Mouse (Mus musculus): ENCODE results near the gene Naa35. TPM values are rescaled to one million over a fixed set of nuclear protein-coding genes. Genes with fewer than 3 reads are reported as not detected.

Gene Naa35
- total RNA-seq, 2 experiments from 2014 or later = 91.4 to 92.6 TPM

DNA sequence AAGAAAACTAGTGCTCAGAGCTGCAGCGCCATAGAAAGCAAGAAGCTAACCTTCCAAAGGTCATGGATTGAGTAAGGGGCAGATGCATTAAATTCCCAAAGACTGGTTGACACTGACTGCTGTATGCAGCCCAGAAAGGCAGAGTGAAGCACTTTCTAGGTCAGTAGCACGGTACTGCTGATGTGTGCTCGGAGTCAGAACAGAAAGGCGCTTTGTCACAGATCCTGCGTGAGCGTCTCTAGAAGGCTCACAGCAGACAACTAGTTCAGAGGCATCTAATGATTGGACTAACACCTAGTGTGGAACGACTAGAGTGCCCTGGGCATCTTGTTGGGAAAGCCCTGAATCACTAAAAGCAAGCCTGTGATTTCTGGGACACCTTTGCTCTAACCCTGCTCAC, 52.7 kb downstream of the Naa35 start:
- DNase-seq = no peak

DNA sequence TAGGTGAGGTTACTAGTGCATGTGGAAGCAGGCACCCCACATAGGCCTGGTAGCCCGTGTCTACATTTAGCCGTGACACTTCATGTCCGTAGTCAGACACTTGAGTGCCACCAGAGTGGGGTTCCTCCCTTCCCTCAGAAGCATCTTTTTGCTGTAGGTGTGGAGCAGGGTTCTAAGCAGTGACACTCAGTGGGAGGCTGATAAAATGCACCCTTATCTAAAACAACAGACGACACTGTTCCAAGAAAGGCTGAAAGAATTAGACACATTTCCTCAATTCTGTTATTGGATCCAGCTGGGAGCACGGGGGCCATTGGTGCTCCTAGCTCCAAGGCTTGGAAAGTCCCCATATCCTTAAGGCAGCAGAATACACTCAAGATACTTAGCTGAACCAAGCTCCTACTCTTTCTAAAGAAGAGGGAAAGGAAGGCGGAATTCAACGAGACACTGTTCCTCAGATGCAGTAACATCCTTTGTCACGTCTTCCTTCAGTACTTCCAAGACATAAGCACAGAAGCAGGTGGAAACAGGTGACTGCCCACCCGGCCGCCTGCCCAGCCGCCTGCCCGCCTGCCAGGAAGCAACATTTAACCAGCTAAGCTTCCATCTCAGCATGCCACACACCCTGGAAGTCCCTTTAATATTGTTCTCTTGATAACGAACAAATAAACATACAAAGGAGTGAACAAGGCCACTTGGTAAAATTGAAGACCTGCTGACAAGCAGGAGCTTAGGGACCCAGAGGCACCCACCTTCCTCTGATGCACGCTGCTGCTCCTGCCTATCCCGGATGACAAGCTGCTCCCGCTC, 54.5 kb downstream of the Naa35 start:
- DNase-seq = no peak

DNA sequence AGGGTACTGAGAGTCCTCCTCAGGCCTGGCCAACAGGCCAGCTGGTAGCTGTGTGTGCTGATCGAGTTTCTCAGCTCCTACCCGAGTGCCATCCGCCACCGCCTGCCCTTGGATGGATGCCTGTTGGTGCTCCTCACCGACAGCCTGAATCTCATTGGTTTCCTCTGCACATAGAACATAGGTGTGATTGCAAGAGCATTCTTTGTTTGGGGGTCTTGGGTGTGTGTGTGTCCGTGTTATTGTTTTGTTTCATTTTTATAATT, 55.0 kb downstream of the Naa35 start:
- no peak for DNase-seq

DNA sequence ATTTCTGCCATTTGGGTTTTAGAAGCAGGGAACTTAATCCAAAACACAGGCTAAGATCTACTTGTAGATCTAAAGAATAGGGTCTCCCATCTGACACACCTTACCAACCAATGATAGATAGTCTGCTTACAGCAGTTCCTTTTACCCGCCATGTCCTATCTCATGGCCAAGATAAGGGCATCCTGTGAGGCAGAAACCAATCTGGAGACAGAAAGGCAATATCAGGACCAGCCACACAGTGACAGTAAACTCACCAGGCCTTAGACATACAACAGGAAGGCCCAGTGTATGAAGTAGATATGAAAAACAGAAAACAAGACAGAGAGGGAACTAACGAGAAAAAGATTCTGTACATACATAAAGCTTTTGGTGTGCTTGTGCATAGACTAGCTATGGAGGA, 57.8 kb downstream of the Naa35 start:
- no peak for DNase-seq

DNA sequence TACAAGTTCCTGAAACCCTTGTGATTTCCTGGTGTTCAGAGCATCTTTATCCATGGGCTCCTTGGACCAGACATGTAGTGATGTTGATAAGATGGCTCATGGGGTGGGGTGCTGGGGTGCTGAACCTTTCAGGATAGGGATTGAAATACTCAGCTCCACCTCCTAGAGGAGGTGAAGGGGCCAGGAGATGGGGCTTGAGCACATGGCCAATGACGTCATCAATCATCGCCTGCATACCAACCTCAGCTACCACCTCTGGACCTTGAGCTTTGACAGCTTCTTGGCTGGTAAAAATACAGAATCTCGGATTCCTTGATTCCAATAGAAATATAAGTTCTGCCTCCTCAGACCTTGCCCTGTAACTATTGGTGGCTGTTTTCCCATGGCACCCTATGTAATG, 60.4 kb downstream of the Naa35 start:
- DNase-seq = no peak

DNA sequence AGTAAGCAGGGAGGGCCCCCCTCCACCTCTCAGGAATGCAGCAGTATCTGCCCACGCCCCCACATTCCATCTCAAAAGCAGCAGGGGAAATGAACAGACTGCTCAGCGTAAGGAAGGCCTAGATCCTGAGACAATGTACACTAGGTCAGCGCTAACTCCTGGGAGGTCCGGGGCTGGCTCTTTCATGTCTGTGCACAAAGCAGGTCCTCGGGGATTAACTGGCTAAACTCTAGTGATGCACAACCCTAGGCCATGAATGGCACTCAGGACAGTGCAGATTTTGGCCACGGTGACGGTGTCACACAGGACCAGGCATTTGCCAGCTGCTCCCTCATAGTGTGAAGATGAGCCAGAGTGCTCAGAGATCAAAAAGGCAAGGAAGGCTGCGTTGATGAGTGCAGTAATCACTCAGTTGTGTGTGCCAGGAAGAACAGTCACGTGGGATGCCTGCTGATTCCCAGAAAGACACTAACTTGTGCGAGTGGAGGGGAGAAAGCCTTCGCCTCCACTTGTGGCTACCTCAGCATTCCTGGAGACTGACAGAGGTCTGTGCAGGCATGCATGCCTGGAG, 61.7 kb downstream of the Naa35 start:
- DNase-seq = no peak

DNA sequence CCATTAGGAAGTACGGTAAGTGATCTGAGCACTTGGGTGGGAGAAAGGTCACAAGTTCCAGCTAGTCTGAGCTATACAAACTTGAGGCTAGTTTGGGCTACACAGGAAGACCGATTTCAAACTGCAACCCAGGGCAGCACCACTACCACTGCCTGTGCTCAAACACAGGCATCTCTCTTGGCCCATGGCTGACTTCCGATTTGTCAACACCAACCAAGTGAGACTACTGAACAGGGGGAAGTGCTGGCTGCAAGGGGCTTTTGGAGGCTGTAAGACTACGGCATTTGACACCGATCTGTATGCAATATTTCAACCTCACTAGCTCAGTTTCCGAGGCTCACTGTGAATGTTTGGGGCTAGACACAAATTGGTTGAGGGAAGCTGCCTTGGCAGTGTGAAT, 62.4 kb downstream of the Naa35 start:
- no peak for DNase-seq

DNA sequence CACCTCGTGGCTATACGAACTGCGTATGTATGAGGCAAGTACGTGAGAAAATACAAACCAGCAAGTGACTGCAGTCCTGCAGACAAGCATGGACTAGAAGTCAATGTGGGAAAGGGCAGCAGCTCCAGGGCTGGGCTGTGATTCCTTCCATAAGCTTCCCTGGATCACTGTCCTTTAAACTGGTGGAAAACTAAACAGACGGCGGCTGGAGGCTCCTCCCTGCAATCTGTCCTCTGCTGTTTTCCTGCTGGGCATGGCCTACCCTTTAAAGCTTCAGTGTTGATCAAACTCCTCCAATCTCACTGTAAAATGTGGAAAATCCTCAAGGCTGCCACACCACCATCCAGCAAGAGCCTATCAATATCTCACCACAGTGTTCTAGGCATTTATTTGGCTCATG, 63.5 kb downstream of the Naa35 start:
- no peak for DNase-seq

DNA sequence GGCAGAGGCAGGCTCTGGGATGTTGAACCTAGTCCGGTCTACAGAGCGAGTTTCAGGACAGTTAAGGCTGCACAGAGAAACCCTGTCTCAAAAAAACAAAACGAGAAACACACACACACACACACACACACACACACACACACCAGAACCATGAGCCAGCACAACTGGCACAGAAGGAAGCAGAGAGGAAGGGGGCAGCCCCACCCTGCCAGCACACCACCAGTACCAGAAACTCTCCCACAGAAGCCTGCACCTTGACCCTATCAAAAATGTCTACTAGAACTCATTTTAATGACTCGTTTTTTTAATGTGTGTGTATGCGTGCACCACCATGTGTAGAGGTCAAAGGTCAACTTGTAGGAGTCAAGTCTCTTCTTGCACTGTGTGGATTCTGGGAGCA, 64.7 kb downstream of the Naa35 start:
- no peak for DNase-seq

DNA sequence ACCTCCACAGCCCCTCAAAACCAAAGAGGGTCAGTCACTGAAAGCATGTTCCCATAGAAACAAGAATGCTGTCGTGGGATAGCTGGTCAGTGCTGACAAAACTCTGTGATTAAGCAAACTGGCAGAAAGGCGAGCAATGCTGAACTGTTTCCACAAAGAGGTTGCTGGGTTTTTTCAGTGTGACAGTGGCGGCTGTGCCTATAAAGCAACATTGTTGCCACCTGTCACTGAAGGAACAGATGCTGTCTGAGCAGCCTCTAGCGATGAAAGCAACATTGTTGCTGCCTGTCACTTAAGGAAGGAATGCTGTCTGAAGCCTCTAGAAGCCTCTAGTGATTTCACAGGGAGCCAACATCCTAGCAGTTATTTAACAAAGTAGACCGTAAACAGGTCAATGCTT, 67.6 kb downstream of the Naa35 start:
- no peak for DNase-seq

DNA sequence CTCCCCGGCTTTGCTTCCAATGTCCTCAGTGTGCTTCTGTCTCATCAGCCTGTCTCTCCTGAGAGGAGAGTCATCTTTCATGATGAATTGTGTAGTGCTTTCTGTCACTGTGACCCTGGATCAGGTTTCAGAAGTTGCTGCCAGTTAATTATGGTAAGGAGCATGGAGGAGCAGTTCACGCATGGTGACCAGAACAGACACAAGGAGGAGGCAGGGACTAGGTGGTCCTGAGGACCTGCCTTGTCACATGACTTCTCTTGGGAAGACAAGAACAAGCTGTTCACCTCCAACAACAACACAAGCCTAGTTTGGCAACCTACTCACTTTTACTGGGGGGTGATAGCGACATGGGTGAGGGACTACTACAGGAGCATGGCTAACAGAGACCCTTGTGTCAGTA, 68.1 kb downstream of the Naa35 start:
- DNase-seq = no peak

DNA sequence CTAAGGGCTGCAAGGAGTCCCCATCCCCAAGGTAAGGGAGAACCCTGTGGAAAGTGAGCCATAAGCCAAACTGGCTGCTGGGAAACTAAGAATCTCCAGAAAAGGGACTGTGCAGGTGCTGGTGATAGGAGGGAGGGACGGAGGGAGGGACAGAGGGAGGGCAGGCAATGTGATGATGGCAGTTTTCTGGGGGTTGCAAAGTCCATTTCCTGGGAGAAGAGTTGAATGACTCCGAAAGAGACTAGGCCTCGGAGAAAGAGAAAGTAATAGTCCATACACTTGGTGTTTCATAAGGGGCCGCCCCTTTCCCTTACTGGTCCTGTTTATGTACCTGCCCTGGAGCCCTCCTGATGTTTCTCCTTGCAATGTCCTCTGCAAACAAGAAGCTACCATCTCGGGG, 69.4 kb downstream of the Naa35 start:
- DNase-seq = no peak

DNA sequence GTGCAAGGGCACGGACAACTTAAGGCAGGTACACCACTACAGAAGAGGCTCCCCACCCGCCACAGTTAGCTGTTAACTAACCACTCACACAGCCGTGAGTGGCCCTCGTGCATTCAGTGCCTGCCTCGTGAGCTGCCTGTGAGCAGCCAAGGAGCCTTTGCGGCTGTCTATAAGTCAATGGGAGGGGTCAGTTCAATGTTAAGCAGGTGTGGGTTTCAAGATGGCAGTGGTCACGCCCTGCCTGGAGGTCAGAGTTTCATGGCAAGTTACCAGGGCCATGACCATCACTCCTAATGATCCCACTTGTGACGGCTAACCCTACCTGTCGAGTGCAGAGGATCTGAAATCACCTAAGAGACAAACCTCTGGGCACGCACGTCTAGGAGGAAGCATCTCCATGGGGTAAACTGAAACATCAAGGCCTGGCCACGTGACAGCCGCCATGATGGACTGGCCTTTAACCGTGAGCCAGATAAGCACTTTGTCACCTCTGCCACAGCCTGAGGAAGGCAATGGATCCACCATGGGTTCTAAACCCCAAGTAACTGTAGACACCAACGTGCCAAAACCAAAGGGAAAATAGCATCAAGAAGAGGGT, 70.8 kb downstream of the Naa35 start:
- no peak for DNase-seq

DNA sequence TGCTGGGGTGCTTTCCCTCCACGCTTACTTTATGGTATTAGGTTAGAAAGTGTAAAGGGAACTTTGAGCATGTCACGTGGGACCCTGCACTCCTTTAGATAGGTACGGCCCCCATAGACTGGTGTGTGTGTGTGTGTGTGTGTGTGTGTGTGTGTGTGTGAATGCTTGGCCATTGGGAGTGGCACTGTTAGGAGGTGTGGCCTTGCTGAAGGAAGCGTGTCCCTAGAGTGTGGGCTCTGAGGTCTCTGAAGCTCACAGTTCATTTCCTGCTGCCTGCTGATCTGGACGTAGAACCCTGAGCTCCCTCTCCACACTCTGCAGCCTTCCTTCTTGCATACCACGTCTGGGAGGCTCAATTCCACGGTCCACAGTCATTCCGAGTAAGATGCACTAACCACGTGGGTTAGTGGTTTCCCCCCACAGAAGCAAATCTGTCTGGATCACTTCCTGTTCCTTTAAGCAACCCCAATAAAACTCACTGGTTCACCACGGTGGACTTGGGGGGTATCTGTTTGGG, 71.3 kb downstream of the Naa35 start:
- DNase-seq = peak in 1 of 2 experiments; percentile 31

DNA sequence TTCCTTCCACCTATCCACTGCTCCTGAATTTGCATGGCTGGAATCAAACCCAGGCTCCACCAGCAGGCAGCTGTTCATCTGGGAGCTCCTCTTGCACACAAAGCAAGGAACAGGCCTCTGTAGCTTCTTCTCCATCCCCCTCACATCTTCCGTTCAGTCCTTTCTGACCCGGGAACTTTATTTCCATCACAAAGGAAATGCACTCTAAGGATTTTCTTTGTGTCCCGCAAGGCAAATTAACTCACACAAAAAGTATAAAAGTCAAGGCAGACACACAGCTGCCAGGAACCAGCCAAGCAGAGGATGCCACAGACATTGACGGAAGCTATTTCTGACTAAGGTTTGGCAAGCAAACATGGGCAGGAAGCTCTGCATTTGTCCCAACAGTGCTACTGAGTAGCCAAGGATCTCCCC, 71.9 kb downstream of the Naa35 start:
- DNase-seq = peak in 1 of 2 experiments; percentile 47

DNA sequence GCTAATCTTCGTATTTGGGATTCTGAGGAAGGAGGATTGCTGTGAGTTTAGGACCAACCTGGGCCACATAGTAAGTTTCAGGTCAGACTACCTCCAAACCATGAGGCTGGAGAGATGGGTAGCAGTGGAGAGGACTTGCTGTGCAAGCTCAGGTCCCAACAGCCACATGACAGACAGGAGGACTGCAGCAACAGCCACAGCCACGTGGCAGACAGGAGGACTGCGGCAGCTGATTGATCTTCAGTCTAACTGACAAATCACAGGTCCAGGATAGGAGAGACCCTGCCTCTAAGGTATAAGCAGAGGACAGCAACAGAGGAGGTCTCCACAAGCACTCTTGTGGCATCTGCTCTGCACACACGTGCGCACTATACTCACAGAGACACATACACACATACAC, 72.7 kb downstream of the Naa35 start:
- DNase-seq = no peak

DNA sequence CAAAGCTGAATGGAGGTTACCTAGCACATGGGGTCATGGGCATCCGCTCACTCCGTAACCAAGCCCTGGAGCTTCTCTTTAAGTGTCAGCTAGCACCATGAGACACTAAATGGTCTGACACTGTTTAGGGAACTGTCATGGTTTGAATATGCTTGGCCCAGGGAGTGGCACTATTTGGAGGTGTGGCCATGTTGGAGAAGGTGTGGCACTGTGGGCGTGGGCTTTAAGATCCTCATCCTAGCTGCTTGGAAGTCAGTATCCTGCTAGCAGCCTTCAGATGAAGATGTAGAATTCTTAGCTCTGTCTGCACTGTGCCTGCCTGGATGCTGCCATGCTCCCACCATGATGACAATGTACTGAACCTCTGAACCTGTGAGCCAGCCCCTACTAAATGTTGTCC, 75.3 kb downstream of the Naa35 start:
- DNase-seq = no peak

DNA sequence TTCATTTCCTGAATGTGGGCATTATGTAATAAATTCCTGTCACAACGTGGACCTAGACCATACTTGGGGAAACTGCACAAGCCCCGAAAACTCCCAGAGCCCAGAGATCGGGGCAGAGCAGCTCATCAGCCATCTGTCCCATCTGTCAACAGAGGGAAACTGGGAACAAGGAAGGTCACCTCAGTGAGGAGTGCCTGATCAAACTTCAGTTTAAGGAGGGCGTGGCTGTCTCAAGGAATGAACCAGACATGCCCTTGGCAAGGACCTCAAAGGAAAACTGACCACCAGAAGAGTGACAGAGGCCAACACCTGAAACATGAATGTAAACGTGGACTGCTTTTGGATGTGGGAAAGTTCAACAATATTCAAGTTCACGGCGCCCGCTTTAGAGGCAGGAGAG, 76.3 kb downstream of the Naa35 start:
- no peak for DNase-seq

DNA sequence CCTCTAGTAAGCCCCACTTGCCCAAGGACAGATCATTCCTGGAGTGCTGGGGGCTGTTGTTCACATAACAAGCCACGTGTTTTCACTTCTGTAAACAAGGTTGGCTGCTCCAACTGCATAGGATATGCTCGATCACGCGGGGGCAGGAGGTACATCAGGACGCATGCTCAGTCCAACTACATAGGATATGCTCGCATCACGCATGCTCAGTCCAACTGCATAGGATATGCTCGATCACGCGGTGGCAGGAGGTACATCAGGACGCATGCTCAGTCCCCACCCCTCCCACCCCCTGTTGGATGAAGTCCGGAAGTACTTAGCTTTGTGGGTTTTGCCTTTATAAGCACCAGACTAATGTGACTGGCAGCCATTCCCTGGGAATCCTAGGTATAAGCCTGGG, 76.9 kb downstream of the Naa35 start:
- no peak for DNase-seq

DNA sequence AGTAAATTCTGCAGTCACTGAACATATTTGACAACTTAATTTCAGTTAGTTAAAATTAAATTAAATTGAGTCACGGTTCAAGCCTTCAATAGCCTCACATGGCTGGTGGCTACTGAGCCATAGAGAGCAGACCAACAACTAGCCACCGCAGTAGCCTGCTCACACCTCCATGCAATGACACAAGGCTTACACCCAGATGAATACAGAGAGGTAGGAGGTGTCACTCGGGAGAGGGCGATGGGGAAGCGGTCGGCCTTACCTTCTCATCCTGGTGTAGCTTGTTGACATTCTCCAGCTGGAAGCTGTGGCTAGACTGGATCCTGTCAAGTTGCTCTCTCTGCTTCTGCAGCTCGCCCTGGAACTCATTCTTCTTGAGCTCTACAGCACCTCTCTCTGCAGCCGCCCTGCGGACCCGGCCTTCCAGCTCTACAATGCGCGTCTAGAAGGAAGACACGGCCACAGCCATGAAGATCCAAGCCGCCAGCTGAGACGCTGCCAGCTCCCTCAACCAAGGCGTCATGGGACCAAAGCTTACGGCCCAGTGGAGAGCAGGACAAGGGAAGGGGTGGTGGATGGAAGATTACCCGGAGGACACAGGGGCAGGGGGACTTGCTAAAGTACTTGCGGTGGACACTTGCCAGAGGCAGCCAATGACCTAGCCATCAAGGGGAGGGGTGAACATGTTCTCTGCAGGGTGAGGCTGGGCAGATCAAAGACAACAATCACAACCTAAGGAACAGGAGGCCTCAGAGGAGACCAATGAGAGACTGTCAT, 79.1 kb downstream of the Naa35 start:
- no peak for DNase-seq

DNA sequence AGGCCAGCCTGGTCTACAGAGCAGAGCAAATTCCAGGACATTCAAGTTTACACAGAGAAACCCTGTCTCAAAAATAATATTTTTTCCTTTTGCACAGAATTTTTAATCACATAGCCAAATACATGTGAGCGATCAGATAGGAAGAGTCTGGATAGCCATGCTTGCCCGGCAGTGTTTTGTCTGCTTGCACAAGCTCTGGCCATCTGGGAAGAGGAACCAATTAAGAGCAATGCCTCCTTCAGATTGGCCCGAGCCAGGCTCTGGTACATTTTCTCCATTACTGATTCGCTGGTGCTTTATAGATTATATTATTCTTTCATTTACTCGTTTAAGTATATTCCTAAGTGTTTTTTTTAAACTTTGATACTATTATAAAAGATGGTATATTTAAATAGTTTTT, 82.7 kb downstream of the Naa35 start:
- no peak for DNase-seq

DNA sequence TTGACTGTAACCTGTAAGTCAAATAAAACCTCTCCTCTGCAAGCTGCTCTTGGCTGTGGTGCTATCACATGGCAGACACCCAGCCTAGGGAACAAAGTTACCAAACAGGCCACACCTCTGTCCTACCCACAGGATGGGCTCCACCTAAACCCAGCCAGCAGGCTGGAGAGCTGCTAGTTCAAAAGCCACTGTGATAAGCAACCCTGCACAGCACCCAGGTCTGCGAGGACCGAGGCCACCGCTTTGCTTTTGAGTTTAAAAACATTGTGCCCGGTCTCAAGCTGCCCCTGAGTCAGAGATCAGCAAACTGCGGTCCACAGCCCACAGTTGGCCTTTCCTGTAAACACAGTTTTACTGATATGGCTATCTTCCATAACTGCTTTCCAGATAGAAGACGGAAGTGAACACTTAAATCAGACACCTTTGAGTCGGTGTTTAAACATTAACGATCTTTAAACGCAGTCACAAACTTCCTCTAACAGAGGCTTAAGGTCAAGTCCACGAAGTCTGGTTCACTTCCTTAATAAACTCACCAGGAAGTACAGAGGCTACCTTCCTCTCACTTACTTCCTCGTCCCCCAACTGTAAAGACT, 83.5 kb downstream of the Naa35 start:
- DNase-seq = peak; percentile 60 to 84

DNA sequence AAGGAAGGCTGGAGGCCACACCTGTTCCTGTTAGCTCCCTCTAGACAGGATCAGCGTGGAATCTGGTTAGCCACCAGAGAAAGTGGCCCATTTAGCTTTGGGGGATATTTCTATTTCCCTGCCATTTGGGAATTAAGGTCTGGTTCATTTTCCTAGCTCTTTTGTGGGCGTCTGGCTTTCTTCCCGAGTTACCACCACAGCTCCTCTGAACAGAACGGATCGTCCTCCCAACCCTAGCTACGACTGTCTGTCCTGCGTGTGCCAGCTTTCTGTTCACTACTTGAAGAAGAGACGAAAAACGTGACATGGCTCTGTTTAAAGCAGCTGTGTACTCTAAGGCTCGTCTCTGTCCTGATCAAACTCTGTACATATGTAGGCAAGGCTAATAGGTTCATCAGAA, 84.9 kb downstream of the Naa35 start:
- no peak for DNase-seq

All from heart, adult 18-20 months (tissue).